12 mouse cellular contexts compared by ENCODE assay signal in genomic region chr12:107755820-107756517, GRCm38 (mm10).
DNase-seq lines count a peak whose midpoint lies in the region; ATAC-seq and TF ChIP-seq lines count a peak whose summit lies in the region.
"Had no signal": no experiment of that assay in that cellular context is flagged by ENCODE, and none has a peak within 500 bp of the region (broad histone marks: within the 10 kb centered on the region; RNA-seq: fewer than 3 reads in every experiment).

No protein-coding gene starts in this region.

- ATAC-seq in midbrain, embryonic 14.5 days (ENCODE audit: low FRiP score, low TSS enrichment): no peak
- no peak; the same call in 1 of the 2 replicates for ATAC-seq in stomach, postnatal 0 days (ENCODE audit: low FRiP score, low TSS enrichment)

- intact Hi-C loops in gastrocnemius, postnatal 14 days (cut with DNase I; ENCODE audit: low total_unique reads): no loop called here
- intact Hi-C loops in left cerebral cortex, postnatal 14 days (cut with DNase I): no loop called here

- H3K27ac ChIP-seq in midbrain, embryonic 10.5 days (replicated peaks): 0 out of 2 replicates have a peak overlapping the region, but pooled peaks have one; percentile 9
- H3K27ac ChIP-seq in midbrain, embryonic 14.5 days (replicated peaks; ENCODE audit: low read depth, low read length): no peak overlapping the region
- peak overlapping the region; percentile 79 for H3K27ac ChIP-seq in stomach, postnatal 0 days (replicated peaks)
- H3K27ac ChIP-seq: layer of hippocampus, adult 2 months; liver, embryonic 14.5 days; macrophage had no signal

- H3K9me3 ChIP-seq in midbrain, embryonic 10.5 days (replicated peaks): no peaks in the 10 kb centered on the region
- H3K9me3 ChIP-seq in midbrain, embryonic 14.5 days (ENCODE audit: control insufficient read depth, low read length): no peaks in the 10 kb centered on the region
- H3K9me3 ChIP-seq in stomach, postnatal 0 days (ENCODE audit: control insufficient read depth, low read length): no peaks in the 10 kb centered on the region

- no peaks in the 10 kb centered on the region for H3K36me3 ChIP-seq in midbrain, embryonic 10.5 days
- no peaks in the 10 kb centered on the region for H3K36me3 ChIP-seq in midbrain, embryonic 14.5 days (ENCODE audit: control insufficient read depth, insufficient read depth, low read length)
- no peaks in the 10 kb centered on the region for H3K36me3 ChIP-seq in stomach, postnatal 0 days (ENCODE audit: control insufficient read depth, insufficient read depth, low read length)

- peak; percentile 46 for DNase-seq in gastrocnemius, adult 18-20 months (ENCODE audit: low spot score)
- no peak for DNase-seq in gastrocnemius, postnatal 14 days
- DNase-seq in midbrain, embryonic 10.5 days (ENCODE audit: low spot score): no peak
- DNase-seq in midbrain, embryonic 14.5 days: no peak
- DNase-seq in heart, adult 9 months (ENCODE audit: low spot score in 2 of 2): peak; percentile 69 to 72
- no peak for DNase-seq in stomach, postnatal 0 days (ENCODE audit: low spot score)
- DNase-seq in kidney, adult 18-20 months: no peak
- DNase-seq in left cerebral cortex, postnatal 14 days (ENCODE audit: low spot score in 2 of 2): no peak
- DNase-seq: kidney, adult 8-10 months had no signal

- H3K27me3 ChIP-seq in midbrain, embryonic 10.5 days (ENCODE audit: low read depth, poor library complexity, severe bottlenecking): peaks cover 8% of the 10 kb centered on the region
- H3K27me3 ChIP-seq in midbrain, embryonic 14.5 days (ENCODE audit: control insufficient read depth, insufficient read depth, low read length): no peaks in the 10 kb centered on the region
- H3K27me3 ChIP-seq in stomach, postnatal 0 days (ENCODE audit: control insufficient read depth, insufficient read depth, low read length): no peaks in the 10 kb centered on the region

- no peak for TF ChIP-seq CTCF in stomach, postnatal 0 days (IDR thresholded peaks at IDR 0.05; ENCODE audit: low read depth)

- TF ChIP-seq EP300 in stomach, postnatal 0 days (optimal IDR thresholded peaks at IDR 0.05): no peak

- H3K9ac ChIP-seq in midbrain, embryonic 14.5 days (replicated peaks; ENCODE audit: low read length): no peak overlapping the region
- no peak overlapping the region for H3K9ac ChIP-seq in stomach, postnatal 0 days (ENCODE audit: low read length)
- H3K9ac ChIP-seq: liver, embryonic 14.5 days had no signal

- H3K4me2 ChIP-seq in midbrain, embryonic 14.5 days (ENCODE audit: low read length): no peak overlapping the region
- H3K4me2 ChIP-seq in stomach, postnatal 0 days (replicated peaks; ENCODE audit: low read depth): no peak overlapping the region

- H3K4me3 ChIP-seq in midbrain, embryonic 10.5 days: no peak overlapping the region
- H3K4me3 ChIP-seq in midbrain, embryonic 14.5 days (replicated peaks; ENCODE audit: low read depth, low read length): no peak overlapping the region
- no peak overlapping the region for H3K4me3 ChIP-seq in stomach, postnatal 0 days (ENCODE audit: low read depth, low read length)
- H3K4me3 ChIP-seq: layer of hippocampus, adult 2 months had no signal

- peaks cover 61% of the 10 kb centered on the region for H3K4me1 ChIP-seq in midbrain, embryonic 10.5 days
- H3K4me1 ChIP-seq in midbrain, embryonic 14.5 days (ENCODE audit: control insufficient read depth, insufficient read depth, low read length): peaks cover 13% of the 10 kb centered on the region; the same call in 1 of the 2 replicates
- no peaks in the 10 kb centered on the region for H3K4me1 ChIP-seq in stomach, postnatal 0 days (replicated peaks; ENCODE audit: control insufficient read depth, insufficient read depth)

- WGBS in midbrain, embryonic 10.5 days: 91% methylated on average over 13 of the region's 13 CpGs
- 98% methylated on average over 13 of the region's 13 CpGs for WGBS in midbrain, embryonic 14.5 days
- WGBS in stomach, postnatal 0 days: 70% methylated on average over 13 of the region's 13 CpGs

Comparison
In these comparisons a context has a peak if more than half of its experiments do, and no peak if none do; other contexts are left out.
1. DNase-seq: peak in gastrocnemius, adult 18-20 months (single experiment) and heart, adult 9 months (2 of 2); none in gastrocnemius, postnatal 14 days (single experiment), midbrain, embryonic 10.5 days (single experiment), midbrain, embryonic 14.5 days (single experiment), stomach, postnatal 0 days (single experiment), kidney, adult 18-20 months (single experiment) and left cerebral cortex, postnatal 14 days (0 of 2).